Mouse (Mus musculus) macrophage (primary cell): ENCODE measurements around the gene Tpp1. TPM values are rescaled to one million over a fixed set of nuclear protein-coding genes. Genes with fewer than 3 reads are reported as not detected.

Experiments used
- H3K27ac ChIP-seq: fragments of 350-480 bp; formaldehyde crosslinking; 2 replicates; pipeline ENCODE4 v1.9.0; 2021
- H3K36me3 ChIP-seq: fragments of 350-480 bp; formaldehyde crosslinking; 2 replicates; pipeline ENCODE4 v1.9.0; 2021; ENCODE audit errors: inconsistent target
- H3K4me3 ChIP-seq: fragments of 350-480 bp; formaldehyde crosslinking; 2 replicates; pipeline ENCODE4 v1.9.0; 2021; ENCODE audit errors: inconsistent target
- H3K79me2 ChIP-seq: fragments of 350-480 bp; formaldehyde crosslinking; 2 replicates; pipeline ENCODE4 v1.9.0; 2021; ENCODE audit errors: inconsistent target
- WGBS: methylation state at CpG from one replicate; pipeline ENCODE4 v1.1.7; 2026; ENCODE audit warnings: inconsistent platforms; ENCODE audit not compliant: missing documents; 5-methylcytosine and 5-hydroxymethylcytosine counted together
- polyA plus RNA-seq: library from polyadenylated mRNA; stranded (reverse); fragments of 250-400 nt; gene quantifications from 3 replicates; pipeline ENCODE4 v1.2.4, GENCODE M21; 2018; ENCODE audit warnings: inconsistent platforms
- total RNA-seq, 78 experiments: library from RNA; depleted of rRNA; stranded (reverse); fragments of 250-400 nt; gene quantifications; 1 replicate in 9 of 78; 2 replicates in 24 of 78; 3 replicates in 43 of 78; 4 replicates in 2 of 78; pipeline ENCODE4 v1.2.4; 2018; ENCODE audit warnings: inconsistent platforms in 56 of 78

The Tpp1 gene
- 100 to 1,000 TPM in 18 of 26 experiments, 10 to 100 TPM in 8; 60.1 to 289 (median 140) TPM for total RNA-seq (2018; cell fraction: chromatin; rRNA removed)
- 100 to 1,000 TPM; 163 to 376 (median 225) TPM for total RNA-seq (2018; cell fraction: cytosol; rRNA removed)
- 100 to 1,000 TPM in 25 of 26 experiments, 10 to 100 TPM in 1; 97.8 to 652 (median 294) TPM for total RNA-seq (2018; cell fraction: nucleus; rRNA removed)
- polyA plus RNA-seq: 285 to 456 TPM (median 392 TPM) in 3 replicates

DNA sequence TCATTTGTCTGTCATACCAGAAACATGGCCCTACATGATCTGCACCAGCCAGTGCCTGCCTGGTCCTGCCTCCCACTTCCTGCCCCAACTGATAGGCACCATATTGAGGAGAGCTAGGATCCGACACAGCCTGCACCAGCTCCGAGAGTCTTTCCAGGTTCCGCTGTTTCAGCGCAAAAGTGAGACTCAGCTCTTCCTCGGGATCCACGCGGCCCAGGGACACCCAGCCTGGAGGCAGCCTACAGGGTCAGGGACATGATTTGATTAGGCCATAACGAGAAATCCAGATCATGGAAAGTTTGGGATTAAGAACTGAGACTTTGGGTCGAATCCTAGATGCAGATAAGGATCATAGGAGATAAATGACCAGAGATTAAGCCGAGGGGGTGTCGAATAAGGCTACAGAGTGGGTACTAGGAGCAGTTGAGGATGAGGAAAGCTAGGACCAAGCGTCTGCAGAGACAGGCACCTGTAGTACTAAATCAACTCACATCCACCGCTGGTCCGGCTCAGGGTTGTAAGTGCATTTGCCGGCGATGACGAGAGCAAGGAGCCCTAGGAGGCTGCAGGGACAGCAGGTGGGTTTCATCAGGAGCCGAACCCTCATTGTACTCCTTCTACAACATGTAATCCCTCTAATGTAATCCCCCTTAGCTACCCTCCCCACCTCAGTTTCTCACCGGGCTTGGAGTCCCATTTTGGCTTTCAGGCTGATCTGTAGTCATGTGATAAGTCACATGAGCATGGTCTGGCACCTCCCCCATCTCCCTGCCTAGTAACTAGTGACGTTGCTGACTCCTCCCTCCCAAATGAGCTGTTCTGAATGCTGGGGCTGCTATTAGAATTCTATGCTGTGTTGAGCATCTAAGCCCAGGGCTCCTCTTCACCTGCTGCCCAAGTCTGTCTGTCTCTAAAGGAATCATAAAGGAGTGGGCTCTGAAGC lies at the start of gene Tpp1:
Gene Tpp1 (minus strand): TSS at position 745 of the 943 bp plus-strand sequence.
- H3K36me3 ChIP-seq: peaks cover 34% of the 10 kb centered on the region; the same call in 1 of the 2 replicates
- H3K27ac ChIP-seq: peak within 1 kb of the TSS; percentile 96
- peak within 1 kb of the TSS; percentile 98 for H3K4me3 ChIP-seq
- H3K79me2 ChIP-seq: peaks cover 27% of the 10 kb centered on the region
- 22% methylated on average over 20 of the region's 20 CpGs for WGBS

DNA sequence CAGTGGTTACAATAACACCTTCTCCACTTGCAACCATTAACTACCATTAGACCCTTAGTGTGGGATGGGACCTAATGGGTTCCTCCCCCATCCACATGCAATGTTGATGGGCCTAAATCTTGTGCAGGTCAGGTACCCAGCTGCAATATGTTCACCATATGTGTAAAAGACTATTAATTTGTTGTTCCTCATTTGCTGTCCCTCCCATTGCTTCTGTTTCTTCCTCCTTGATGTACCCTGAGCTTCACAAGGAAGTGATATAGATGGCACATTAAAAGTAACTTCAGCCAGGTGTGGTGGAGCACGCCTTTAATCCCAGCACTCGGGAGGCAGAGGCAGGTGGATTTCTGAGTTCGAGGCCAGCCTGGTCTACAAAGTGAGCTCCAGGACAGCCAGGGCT lies 44.9 kb upstream of the Tpp1 start:
- no peaks in the 10 kb centered on the region for H3K36me3 ChIP-seq
- WGBS: 83% methylated on average over 1 of the region's 3 CpGs
- no peak overlapping the region for H3K4me3 ChIP-seq
- no peak overlapping the region for H3K27ac ChIP-seq
- no peaks in the 10 kb centered on the region for H3K79me2 ChIP-seq

DNA sequence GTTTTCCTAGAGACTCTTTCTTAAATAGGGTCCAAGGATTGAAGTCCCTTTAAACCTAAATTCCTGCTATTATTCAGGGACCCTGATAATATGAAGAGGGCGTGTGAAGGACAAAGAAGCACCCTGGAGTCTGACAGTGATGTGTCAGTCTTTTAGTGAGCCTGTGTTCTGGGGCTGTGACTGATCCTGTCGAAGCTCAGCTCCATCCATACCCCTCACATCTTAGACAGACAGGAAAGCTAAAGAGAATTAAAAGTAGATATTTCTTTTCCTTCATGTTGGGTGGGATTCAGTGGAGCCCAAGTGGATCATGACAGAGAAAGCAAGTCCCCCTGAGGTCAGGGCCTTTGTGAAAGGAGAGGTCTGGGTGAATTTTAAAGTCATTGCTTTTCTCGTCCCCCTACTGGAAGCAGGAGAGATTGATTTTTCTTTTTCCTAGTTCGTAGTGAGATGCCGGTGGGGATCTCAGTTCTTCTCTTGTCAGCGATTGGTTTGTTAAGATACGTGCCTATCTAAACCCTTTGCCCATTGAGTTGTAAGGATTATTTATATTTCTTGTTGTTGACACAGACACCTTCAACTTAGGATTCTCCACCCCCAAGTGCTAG lies 43.8 kb upstream of the Tpp1 start:
- Histone ChIP-seq H3K27ac (no peak overlapping the region), H3K4me3 (no peak overlapping the region), H3K79me2 (no peaks in the 10 kb centered on the region), H3K36me3 (no peaks in the 10 kb centered on the region)
- 55% methylated on average over 7 of the region's 7 CpGs for WGBS

DNA sequence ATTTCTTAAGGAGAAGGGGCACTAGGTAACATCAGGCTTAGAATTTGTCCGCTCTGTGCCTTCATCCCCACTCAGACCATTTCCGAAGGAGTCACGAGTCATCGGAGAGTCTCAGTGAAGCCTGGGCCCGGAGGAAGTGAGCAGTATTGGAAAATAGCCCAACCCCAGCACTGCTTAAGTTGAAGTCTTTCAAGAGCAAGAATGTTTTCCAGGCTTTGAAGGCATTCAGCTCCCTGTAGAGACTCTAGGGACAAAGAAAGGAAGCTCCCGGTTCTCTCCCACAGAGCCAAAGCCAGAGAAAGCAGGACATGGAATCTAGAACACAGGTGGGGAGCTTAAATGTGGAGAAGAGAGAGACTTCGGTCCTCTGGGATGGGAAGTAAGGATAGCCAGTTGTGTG lies 41.7 kb upstream of the Tpp1 start:
- WGBS: 87% methylated on average over 7 of the region's 7 CpGs
- H3K4me3 ChIP-seq: no peak overlapping the region
- no peak overlapping the region for H3K27ac ChIP-seq
- no peaks in the 10 kb centered on the region for H3K79me2 ChIP-seq
- H3K36me3 ChIP-seq: no peaks in the 10 kb centered on the region

DNA sequence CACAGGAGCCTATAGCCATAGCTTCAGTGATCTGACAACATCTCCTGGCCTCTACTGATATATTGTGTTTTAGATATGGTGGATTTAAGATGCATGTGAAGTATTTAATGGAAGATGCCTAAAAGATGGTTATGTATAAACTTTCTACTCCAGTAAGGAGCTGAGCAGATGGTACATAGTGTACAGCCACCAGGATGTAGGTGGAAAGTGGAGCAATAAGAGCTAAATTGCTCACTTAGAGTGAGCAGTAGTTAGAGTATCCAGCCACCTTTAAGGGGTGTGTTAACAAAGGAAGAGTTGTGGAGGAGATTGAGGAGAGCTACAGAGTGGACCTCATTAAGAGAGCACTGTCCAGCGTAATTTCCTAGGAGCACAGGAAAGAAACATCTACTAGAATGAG lies 39.1 kb upstream of the Tpp1 start:
- Histone ChIP-seq H3K79me2 (no peaks in the 10 kb centered on the region), H3K36me3 (no peaks in the 10 kb centered on the region), H3K27ac (no peak overlapping the region), H3K4me3 (no peak overlapping the region)
- WGBS: 100% methylated on average over 1 of the region's 1 CpGs

DNA sequence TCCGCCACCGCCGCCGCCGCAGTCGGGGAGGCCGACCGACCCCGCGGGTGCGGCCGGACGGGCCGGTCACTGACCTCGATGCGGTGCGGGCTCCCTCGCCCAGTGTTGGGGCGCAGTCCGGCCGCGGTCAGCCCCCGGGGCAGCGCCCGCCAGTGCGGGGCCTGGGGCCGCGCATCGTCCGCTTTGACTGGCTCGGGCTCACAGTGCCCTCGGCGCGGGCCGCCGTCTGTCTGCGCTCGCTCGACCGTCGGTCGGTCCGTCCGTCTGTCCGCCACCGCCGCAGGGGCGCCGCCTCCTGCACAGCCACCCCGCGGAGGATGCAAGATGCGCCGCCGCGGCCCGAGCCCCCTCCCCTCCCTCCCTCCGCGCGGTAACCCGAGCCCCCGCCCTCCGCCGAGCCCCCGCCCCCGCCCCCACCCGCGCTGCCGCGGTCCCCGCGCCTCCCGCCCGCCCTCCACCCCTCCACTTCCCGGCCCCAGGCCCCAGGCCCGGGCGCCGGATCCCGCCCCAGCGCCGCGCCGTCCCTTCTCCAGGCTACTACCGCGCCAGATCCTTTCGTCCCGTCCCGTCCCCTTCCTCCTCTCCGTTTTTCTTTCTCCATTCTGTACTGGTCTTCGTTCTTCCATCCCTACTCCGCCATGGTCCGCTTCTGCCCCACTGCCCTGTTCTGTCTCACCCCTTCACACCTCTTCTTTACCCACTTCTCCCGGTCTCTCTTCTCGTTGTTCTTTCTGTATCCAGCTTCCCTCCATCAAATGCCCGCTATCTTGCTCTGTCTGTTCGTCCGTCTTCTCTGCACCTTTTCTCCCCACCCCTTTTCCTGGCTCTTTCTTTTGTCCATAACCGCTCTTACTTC lies 35.5 kb upstream of the Tpp1 start, which contains the start of gene Dchs1:
Gene Dchs1 (minus strand): TSS at position 370 of the 856 bp plus-strand sequence.
- H3K36me3 ChIP-seq: no peaks in the 10 kb centered on the region
- 1% methylated on average over 42 of the region's 97 CpGs for WGBS
- H3K79me2 ChIP-seq: no peaks in the 10 kb centered on the region
- no peak within 1 kb of the TSS for H3K27ac ChIP-seq
- H3K4me3 ChIP-seq: no peak within 1 kb of the TSS

DNA sequence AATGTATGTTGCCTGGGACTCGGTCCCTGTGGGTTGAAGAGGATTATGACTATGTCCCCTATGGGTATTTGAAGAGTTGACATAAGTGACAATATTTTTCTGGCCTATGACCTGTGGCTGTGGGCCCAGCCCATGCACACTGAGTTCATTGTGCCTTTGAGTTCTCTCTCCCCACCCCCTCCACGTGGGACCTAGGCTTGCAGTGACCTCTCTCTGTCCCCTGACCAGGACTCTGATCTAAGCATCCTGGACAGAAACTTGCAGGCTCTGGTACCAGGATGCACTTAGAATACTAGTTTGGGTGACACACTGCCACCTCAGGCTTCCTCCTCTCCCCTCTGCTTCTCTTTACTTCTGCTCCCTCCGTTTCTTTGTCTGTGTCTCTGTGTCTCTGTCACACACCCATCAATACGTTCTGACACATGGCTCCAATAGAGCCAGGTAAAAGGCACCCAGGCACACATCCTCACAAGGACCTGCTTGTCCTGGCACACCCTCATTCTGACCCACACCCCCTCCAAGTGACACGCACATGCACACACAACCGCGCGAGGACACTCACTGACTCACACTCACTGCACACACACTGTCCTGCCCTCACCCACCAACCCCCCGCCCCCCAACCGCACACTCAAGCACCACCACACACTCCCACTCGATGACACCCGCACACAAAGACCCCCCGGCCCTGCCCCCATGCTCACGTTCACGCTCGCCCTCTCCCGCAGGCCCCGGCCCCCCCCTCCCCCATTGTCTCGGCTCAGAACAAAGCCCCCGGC lies 34.7 kb upstream of the Tpp1 start:
- H3K4me3 ChIP-seq: no peak overlapping the region
- no peaks in the 10 kb centered on the region for H3K79me2 ChIP-seq
- WGBS: 61% methylated on average over 8 of the region's 20 CpGs
- no peaks in the 10 kb centered on the region for H3K36me3 ChIP-seq
- no peak overlapping the region for H3K27ac ChIP-seq

DNA sequence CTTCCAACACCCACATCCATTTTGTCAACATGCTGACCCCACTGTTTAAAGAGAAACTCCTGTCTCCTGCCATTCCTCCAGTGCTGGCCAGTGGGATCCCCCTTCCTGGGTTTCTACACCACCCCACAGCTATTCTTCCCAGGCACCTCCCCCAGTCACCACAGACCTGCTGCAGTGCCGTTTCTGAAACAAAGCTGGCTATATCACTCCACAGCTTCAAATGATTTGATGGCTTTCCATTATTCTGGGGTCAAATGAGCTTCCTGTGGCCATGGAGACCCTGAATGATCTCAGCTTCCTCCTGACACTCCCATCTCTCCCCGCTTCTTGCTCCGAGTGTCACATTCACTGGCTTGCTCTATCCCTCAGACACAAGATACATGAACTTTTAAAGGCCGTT lies 32.5 kb upstream of the Tpp1 start:
- H3K4me3 ChIP-seq: no peak overlapping the region
- H3K36me3 ChIP-seq: no peaks in the 10 kb centered on the region
- H3K27ac ChIP-seq: no peak overlapping the region
- no peaks in the 10 kb centered on the region for H3K79me2 ChIP-seq
- 81% methylated on average over 4 of the region's 4 CpGs for WGBS

DNA sequence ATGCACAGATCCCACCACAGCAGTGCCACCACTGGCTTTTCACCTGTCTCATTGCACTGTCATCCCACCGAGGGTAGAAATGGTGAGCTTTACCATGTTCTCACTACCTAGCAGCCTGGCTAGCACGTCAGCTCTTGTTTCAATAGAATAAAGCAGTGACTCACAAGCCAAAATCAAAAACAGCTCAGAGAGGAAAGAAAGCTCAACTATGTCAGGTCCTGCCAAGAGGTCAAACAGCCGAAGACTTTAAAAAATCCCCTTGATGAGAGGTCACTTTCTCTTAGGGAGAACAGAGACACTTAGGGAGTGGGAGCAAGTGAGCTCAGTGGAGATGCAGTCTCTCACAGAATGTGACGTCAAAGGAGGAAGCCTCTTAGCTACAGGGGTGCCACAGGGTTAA lies 31.8 kb upstream of the Tpp1 start:
- H3K27ac ChIP-seq: no peak overlapping the region
- H3K36me3 ChIP-seq: no peaks in the 10 kb centered on the region
- 76% methylated on average over 4 of the region's 4 CpGs for WGBS
- no peaks in the 10 kb centered on the region for H3K79me2 ChIP-seq
- no peak overlapping the region for H3K4me3 ChIP-seq

DNA sequence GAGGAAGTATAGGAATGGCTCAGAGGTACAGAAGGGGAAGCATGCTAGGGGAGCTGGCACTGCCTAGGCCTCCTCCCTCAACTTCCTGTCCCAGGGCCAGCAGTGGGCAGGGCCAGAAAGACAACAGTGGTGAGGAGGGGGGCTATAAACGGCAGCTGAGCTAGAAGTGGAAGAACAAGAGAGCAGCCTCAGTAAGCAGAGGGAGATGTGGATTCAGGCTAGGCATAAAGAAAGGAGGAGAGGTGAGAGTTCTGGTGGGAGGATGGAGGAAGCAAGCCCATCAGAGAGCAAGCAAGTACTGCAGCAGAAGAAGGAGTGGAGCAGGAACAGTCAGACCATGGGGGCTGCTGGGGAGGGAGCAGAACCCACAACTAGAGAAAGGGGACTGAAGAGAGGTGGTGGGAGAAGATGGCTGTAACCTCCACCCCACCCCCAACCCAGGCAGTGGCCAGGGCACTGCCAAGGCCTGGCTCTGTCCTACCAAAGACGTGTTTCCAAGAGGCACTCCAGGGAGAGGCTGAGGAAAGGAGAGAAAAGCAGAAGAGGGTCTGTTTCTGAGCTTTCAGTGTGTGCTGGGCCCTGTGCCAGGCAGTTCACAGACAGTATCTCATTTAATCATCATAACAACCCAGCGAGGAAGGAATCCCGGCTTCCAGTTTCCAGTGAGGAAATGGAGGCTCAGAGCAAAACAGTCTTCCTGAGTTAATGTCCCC lies 26.7 kb upstream of the Tpp1 start:
- Histone ChIP-seq H3K4me3 (no peak overlapping the region), H3K27ac (peak overlapping the region; percentile 72)
- WGBS: 26% methylated on average over 4 of the region's 4 CpGs

DNA sequence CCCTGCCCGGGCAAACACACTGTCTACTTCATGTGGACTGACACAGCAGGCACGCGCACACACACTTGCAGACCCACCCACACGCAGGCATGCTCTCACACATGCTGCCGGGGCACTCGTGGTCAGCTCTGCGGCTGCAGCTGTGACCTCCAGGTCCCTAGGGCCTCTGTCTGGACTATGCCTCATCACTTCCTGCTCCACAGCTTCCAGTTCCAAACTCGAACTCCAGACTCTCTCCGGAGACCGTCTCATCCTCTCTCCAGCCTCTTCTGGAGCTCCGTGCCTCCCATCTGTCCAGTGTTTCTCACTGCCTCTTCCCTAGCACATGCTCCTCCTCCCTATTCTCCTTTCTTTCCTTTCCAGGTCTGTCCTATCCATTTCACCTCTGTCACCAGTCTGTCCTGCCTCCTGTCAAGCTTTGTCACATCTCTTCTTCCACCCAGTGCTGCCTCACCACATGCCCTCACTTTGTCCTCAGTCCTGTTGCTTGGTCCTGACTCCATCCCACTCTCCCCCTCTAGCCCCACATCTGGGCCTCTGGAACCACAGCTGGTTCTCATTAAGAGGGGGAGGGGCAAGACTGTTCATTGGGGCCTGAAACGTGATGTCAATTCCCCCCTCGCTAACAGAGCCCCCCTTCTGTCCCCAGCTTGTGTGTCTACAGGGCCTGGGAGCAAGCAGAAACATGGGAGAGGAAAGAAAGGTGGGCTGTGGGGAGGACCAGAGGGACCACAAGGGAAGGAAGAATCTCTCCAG lies 25.9 kb upstream of the Tpp1 start:
- H3K79me2 ChIP-seq: no peaks in the 10 kb centered on the region
- 19% methylated on average over 13 of the region's 13 CpGs for WGBS
- no peak overlapping the region for H3K4me3 ChIP-seq
- H3K36me3 ChIP-seq: no peaks in the 10 kb centered on the region
- H3K27ac ChIP-seq: peak overlapping the region; percentile 72

More for the DNA sequence above, 26.7 kb upstream of the Tpp1 start:
- no peaks in the 10 kb centered on the region for H3K36me3 ChIP-seq
- H3K79me2 ChIP-seq: no peaks in the 10 kb centered on the region

DNA sequence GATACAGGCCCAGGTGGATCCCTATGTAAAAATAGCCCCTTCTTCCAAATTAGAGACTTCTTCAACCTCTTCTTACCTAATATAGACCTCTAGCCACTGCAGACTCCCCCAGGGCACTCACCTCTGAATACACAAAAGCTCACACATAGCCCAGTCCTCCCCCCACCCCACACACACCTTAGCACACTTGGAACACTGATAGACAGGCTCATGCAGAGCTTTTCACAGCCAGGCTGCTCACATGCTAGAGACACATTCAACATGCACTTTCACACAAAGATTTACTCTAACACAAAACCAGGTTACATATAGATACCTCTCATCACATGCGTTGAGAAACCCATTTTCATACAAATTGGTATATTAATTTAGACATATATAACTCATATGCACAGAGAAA lies 25.3 kb upstream of the Tpp1 start:
- WGBS: 88% methylated on average over 1 of the region's 1 CpGs
- Histone ChIP-seq H3K27ac (peak overlapping the region; percentile 72), H3K79me2 (no peaks in the 10 kb centered on the region)

More for the DNA sequence above, 25.3 kb upstream of the Tpp1 start:
- no peaks in the 10 kb centered on the region for H3K36me3 ChIP-seq
- H3K4me3 ChIP-seq: no peak overlapping the region
